Mouse (Mus musculus) kidney, adult 18-20 months (tissue): ENCODE measurements around the gene Ppard.

Experiments
- DNase-seq: peaks from one replicate; pipeline ENCODE4 v3.0.0; 2021

The Ppard gene

DNA sequence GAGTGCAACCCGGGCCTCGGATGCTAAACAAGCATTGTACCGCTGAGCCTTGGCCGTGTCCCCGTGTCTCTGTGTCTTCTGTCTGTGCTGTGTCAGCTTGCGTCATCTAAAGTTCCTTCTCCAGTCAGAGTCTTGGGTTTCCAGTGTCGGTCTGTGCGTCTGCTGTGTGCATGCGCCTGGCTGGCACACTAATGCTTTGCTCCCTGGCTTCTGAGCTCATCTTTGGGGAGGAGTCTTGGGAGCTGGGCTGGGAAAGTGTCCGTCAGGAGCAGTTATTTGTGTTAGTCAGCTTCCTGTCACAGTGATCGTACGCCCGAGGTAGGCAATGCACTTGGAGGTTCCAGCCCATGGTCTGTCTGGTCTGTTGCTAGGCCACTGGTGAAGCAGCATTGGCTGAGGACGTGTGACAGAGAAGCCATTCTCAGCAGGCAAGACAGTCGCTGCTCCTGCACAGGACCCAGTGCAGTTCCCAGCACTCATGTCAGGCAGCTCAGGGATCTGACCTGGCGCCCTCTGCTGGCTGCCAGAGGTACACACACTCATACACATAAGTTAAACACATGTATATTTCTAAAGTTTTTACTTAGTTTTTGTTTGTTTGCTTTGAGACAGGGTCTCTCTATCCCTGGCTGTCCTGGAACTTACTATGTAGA is 27.5 kb downstream of the Ppard start:
- no peak for DNase-seq

DNA sequence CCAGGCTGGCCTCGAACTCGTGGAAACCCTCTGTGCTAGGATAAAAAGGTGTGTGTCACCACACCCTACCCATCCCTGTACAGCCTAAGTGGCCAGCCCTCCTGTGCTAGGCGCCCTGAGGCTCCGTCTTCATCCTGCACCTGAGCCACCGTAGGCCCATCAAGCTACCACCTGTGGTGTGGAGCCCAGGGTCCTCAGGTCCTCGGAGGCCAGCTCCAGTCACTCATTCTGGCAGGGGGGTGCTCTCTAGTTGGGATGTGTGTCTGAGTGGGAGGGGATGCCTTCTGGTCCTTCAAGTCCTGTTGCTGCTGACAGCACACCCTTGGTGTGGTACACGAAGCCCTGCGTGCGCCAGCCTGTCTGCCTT is 28.0 kb downstream of the Ppard start:
- no peak for DNase-seq

DNA sequence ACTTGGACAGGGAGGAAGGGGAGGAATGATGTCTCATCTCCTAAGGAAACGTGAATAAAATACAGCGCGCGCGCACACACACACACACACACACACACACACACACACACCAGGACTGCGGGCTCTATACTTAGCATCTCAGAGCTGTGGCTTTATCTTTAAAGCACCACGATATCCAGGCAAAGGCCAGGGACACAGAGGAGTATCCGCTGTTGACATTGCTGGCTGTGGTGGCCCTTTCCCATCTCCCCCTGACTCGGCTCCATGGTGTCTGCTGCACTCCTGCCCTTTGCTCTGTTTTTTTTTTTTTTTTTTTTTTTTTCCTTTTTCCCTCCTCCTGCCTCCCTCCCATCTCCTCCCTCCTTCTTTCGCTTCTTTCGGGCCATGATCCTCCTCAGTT is 29.3 kb downstream of the Ppard start:
- no peak for DNase-seq

DNA sequence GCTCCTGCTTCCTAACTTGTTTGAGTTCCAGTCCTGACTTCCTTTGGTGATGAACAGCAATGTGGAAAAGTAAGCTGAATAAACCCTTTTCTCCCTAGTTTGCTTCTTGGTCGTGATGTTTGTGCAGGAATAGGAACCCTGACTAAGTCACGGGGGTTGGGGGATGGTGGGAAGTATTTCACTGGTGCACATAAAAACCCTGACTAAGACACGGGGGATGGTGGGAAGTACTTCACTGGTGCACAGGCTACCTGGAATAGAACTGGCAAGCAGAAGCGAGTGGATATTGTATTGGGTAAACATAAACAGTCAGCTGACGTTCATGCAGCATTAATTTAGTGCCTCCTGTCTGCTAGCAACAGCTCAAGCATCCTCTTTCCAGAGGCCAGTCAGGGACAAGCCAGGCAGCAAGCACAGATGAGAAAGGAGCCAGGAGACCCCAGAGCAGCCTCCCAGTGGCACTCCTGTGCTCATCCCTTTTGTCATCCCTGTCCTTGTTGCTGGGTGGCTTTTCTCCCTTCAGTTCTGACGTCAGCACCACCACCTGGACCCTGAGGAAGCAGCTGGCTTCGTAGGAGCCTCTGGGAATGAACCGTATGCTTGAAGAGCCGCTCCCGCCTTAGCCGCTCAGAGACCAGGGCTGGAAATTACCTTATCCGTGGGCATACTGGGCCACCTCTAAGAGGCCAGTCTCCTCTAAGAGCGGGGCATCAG is 30.8 kb downstream of the Ppard start:
- no peak for DNase-seq

DNA sequence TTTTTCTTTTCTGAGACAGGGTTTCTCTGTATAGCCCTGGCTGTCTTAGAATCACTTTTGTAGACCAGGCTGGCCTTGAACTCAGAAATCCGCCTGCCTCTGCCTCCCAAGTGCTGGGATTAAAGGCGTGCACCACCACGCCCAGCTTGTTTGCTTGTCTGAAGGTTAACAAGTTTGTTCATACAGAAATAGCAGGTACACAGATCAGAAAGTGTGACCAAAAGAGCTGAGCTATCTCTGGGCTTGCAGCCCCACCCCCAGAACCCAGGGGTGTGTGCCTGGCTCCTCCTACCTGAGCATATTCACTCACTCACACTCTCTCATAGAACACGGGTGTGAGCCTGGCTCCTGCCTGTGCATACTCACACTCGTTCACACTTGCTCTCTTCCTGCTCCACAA is 34.8 kb downstream of the Ppard start:
- no peak for DNase-seq

DNA sequence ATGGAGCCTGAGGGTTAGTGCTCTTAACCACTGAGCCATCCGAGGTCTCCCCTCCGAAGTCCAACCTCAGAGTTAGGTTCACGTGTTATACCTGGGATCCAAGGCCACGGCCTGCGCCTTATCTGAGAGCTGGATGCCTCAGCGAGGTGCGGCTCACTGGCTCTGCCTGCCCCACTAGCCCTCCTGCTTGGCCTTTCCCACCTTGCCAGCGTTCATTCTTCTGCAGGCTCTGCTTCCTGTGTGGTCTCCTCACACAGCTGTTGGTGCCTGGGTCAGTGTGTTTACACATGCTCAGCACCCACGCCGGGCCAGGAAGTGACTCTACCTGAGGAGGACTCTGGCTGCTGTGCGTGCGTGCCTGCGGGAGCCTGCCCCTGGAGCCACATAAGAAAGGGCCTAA is 37.7 kb downstream of the Ppard start:
- DNase-seq: no peak

DNA sequence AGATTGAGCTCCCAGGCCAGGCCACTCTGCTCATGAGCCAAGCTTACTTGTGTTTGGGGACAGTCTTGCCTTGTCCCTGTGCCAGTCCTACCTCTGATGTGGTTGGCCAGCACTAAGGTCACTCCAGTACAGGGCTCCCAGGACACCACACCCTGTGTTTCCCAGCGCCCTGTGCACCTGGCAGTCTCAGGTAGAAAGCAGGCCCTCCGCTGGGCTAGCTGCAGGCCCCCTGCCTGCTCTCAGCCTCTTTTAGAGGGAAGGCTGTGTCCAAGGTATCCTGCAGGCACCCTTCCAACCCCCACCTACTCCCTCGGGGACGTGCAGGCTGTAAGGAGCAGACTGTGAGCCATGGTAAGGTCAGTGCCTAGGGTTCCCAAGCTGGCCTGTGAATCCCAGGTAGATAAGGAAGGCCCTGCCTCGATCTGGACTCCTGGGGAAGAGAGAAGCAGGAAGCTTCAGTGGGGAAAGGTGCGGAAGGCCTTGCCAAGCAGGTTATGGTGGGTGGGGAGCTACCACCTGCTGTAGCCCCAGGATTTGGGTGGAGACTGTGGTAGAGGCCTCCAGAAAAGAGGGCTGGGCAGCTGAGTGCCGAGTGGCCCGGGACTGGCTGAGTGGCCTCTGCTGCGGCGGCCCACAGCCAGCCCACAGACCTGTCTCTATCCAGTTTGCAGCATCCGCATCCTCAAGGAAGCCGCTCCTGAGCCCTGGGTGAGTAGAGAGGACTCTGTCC is 39.2 kb downstream of the Ppard start:
- no peak for DNase-seq

DNA sequence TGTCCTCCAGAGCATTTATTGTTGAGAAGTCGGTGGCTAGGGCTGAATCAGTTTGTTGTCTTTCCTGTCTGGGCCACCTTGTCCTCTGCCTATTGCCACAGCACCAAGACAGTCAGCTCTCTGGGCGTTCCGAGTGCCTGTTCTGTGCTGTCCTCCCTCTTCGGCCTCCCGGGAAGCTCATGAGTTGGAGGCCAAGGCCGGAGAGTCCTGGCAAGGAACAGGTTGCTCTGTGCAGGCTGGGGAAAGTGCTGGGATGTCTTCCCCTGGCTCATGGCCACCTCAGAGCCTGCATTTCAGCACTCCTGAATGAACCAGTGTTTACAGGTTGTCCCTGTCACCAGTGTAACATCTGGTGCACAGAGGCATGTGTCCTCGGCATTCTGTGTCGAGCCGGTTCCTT is 39.8 kb downstream of the Ppard start:
- DNase-seq: no peak

DNA sequence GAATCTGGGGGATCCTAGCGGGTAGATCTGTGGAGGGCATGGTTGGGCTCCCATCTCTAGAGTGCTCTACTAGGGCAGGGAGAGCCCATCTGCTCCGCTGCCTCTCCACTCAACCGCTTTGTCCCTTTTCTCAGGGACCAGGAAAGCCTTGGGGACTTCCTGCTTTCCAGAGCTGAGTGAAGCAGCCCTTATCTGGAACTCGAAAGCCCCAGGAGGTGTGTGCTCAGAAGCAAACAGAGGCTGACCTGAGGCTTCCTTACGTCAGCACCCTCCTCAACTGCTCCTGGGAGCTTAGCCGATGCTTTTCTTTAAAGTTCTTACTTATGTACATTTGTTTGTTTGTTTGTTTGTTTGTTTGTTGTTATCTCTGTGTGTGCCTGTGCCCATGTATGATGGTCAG is 40.3 kb downstream of the Ppard start:
- no peak for DNase-seq

DNA sequence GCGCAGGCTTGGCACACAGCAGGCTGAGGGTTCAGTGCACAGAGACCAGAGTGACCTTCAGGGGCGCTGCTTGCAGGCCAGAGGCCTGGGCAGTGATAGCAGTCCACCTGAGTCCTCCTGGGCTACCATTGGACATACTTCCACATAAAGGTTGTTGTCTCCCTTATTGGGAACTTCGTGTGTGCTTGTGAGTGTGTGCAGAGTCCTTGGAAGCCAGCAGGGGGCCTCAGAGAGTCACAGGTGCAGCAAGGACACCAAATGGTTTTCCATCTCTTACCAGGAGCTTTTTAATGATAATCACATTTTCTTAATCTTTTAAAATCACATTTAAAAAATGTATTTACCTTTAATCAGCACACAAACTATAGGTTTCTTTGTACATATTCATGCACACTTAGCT is 42.2 kb downstream of the Ppard start:
- peak; percentile 49 for DNase-seq

DNA sequence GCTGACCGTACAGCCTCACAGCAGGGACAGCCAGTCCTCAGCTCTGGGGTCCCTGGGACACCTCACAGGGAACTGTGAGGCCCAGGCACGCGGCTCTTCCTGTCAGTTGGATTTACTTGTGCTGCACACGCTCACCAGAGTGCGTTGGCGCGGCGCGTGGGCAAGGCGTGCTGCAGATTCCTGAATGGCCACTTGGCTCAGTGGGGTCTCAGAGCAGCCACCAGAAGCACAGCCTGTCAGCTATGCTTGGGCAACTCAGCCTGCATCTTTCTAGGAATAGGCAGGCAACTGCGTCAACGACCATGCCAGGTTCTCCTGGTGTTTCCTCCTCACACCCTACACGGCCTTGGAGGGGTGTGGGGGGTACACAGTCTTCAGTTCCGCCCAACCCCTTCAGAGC is 44.7 kb downstream of the Ppard start:
- no peak for DNase-seq

DNA sequence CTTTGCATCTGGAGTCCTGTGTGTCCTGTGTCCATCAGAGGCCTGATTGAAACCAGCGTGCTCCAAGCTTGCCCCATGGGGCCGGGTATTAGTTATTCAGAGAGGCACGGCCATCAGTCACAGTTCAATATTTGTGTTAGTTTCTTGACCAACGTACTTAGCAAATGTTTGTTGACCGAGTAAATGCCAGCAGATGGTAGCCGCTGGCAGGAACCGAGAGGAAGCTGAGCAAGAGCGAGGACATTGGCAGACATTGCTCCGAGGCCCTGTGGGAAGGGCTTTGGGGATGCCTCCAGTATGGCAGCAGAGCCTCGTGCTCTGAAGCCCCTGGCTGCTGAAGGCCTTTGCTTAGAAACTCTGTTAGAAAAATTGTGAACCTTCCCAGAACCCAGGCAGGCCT is 45.2 kb downstream of the Ppard start:
- no peak for DNase-seq

DNA sequence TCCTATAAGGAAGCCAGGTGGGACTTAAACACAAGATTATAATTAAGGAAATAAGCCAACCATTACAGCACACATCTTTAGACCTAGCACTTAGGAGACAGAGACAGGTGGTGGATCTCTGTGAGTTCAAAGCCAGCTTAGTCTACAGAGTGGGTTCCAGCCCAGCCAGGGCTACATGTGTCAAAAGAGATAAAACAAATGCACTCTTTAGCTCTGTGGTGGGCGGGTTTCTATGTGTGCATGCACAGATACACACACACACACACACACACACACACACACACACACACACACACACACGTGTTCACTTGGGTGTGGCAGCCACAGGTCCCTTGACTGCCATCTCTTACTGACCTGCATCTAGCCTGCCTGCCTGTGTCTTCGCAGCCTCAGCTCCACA is 45.7 kb downstream of the Ppard start:
- no peak for DNase-seq

DNA sequence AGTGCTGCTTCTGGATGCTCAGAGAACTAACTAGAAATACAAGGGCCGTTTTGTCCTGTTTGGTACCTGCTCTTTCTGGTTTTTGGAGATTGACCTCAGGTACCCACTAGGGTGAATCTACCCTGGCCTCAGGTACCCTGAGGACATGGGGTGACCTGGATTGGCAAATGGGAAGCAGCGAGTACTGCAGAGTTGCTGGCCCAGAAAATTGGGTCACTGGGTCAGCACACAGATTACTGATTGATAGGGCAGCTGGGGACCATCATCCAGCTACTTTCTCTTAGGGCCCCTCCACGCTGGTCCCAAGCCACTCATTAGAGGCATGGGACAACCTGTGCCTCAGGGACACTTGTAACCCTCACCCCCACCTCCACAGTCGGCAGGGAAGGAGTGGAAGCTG is 46.7 kb downstream of the Ppard start:
- peak; percentile 63 for DNase-seq

DNA sequence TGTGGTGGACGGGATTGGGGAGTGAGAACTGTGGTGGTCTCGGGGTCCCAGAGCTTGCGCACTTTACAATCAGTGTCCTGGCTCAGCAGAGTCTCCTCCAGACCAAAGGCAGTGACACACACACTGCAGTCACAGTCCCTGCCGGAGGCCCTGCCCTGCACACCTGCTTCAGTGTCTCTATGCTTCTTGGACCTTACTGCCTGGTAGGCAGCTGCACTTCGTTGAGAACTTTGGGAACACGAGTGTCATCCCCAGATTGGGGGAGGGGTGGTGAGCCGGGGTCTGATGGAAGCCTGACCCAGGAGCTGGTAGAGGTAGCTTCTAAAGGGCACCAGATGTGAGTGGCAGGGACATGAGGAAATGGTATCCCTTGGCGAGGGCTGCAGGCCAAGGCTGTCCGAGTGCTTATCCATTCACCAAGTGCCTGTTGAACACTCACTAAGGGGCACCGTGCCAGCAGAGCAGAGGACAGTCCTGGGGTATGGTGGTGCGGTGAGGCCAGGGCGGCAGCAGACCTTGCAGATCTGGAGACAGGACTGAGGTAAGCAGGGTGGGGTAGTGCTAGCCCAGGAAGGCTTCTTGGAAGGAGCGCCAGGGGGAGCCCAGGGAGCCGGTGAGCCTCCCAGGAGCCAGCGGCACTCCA is 47.4 kb downstream of the Ppard start:
- DNase-seq: peak; percentile 84

DNA sequence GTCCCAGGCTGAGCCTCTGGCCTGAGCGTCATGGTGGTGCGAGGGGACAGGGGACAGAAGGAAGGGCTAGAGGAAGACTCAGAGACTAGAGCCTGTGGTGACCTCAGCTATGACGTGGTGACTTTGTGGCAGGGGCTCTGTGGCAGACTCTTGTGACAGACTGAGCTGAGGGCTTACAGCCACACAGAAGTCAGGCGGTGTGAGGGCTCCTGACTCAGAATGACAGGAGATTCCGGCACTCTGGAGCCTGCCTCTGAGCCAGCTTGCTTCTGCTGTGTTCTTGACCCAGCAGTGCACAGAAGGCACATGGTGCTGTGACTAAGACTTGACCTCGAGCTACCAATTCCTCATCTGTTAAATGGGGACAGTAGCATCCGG is 47.9 kb downstream of the Ppard start:
- no peak for DNase-seq

DNA sequence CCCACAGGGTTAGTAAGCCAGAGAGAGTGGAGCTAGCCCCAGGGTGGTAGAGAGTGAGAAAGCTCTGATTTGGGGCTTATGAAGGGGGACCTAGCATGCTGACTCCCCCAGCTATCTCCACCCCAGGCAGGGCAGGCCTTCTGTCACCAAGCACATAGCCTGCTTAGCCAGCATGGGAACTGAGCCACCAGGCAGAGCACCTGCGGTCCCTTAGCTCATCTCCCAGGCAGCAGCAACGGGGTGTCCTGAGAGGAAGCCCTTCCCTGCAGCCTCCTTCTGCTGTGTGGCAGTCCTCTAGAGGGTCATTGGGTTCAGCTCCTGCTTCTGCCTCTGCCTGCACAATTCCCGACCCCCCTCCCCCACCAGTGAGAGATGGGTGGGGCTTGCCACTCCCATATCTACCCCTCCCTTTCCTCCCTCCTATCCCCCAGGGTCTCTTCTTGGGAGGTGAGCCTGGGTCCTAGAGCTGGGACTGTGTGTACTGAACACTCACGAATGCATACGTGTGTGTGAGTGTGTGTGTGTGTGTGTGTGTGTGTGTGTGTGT is 48.4 kb downstream of the Ppard start:
- DNase-seq: no peak

DNA sequence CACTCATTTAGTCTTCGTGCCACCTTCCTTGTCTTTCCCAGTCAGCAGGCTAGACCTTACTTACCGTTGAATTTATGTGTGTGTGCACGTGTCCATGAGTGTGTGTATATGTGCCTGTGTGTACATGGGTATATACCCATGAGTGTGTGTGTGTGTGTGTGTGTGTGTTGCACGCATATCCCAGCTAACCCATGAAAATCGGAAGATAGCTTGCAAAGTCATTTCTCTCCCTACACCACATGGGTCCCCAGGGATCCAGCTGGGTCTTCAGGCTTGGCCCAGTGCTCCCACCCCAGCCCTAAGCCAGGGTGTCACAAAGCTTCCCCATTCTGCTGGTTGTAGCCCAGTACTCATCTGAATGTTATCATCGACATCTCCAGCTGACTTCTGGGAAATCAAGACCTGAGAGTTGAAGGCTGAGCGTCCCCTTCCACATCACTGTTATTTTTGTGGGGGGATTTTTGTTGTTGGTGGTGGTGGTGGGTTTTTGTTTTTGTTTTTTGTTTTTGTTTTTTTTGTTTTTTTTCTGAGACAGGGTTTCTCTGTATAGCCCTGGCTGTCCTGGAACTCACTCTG is 49.5 kb downstream of the Ppard start:
- DNase-seq: no peak

DNA sequence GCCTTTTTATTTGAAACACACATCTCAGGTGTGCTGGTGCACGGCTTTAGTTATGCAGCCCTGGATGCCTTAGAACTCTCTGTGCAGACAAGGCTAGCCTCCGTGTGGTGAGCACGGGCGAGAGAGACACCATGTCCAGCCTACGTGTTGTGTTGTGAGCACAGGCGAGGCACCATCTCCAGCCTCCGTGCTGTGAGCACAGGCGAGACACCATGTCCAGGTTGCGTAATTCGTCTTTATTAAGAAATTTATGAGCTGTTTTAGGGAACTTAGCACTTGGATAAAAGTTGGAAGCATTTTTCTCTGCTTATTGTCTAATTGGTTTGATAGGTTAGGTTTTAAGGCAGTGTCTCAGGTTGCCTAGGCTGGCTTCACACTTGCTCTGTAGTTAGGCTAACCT is 50.7 kb downstream of the Ppard start:
- no peak for DNase-seq

DNA sequence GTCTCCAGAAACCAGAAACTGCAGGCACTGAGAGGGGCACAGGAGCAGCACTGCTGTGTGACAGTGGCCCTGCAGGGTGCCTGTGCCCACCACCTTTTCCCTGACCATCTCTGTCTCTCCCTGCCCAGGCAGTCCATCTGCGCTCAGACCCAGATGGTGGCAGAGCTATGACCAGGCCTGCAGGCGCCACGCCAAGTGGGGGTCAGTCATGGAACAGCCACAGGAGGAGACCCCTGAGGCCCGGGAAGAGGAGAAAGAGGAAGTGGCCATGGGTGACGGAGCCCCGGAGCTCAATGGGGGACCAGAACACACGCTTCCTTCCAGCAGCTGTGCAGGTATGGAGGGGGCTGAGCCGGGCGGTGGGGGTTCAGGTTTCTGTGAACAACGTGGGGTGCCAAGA is 53.6 kb downstream of the Ppard start:
- no peak for DNase-seq

DNA sequence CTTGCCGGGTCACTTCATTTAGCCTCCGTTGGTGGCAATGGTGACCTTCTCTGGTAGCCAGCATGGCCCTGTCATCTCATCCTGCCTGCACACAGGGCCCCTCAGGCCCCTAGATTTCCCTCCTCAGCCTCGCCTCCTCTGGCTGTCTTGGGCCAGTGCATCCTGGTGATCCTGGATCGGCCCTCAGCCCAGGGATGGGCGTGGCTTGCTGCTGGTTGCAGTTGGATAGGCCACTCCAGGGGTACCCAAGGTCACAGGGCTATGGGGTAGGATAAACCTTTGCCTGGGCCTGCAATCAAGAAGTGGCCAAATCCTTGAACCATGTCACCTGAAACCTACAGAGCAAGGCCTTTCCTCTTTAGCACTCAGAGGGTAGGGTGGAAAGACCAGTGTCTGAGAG is 54.5 kb downstream of the Ppard start:
- DNase-seq: no peak

DNA sequence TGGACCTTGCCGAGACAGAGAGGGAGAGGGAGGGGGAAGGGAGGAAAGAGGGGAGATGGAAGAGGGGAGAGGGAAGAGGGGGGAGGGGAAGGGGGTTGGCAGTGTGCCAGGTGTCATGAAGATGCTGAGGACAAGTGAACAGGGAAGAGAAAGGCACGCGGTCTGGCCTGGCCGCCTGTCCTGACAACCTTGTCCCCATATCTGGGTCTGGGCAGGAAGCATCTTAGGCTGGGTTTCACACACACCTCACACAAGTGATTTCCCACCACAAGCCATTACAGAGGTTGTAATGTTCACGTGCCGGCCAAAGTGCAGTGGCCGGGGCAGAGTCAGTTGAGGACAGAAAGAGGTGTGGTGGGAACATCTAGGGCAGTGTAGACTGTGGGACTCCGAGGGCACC is 55.1 kb downstream of the Ppard start:
- peak; percentile 63 for DNase-seq

DNA sequence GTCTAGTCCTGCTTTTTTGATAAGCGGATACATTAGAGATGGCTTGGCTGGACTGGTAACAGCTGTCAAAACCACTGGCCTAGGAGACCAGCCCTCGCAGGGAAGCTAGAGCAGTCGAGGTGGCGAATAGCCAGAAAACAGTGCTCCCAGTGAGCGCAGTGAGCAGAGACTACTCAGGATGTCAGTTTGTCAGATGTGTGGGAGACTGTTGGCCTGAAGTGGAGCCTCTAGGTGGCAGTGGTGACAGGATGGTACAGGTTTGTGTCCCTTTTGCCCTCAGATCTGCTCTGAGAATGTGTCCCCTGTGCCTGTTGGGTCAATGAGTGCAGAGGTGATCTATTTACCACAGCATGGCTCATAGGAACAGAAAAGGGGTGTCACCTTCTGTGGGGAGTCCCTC is 55.5 kb downstream of the Ppard start:
- no peak for DNase-seq
